Mouse (Mus musculus) kidney, adult 9 months (tissue): ENCODE data around the gene Cdc37.
A peak's percentile ranks its signal among the peaks of the same experiment; 100 is the strongest.
"Not testable (repeated sequence)": the region's sequence is repeated elsewhere in the genome, so short reads cannot be mapped to it uniquely, and the experiment has no call there.

ENCODE experiments used
- DNase-seq: peaks from one replicate; pipeline ENCODE4 v3.0.0; 2022

Gene Cdc37

DNA sequence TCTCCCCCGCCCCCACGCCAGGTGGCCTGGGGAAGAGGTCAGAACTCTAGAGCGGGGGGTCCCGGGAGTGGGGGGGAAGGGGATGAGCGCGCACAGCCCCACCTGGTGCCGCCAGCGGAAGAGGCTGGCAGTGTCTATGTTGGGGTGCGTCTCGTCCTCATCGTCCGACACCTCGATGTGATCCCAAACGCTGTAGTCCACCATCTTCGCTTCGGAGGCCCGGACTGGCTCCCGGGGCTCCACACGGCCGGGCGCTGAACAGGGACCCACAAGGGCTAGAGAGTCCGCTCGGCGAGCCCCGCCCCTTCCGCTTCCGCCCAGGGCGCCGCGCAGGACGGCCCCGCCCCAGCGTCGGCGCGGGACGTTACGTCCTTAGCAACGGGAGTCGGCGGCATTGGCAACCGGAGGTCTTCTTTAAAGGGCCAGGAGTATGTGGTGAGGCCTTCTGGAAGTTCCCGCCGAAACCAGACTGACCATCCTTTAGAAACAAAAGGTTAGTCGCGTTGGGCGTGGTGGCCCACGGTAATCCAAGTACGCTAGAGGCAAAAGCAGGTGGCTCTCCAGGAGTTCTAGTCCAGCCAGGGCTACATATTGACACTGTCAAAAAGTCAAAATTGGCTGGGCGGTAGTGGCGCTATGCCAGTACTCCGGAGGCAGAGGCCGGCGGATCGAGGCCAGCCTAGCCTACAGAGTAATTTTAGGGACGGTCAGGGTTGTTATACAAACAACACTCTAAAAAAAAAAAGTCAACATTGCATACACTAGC lies at the start of gene Cdc37:
Gene Cdc37, minus strand, starts transcription at position 329 of the 766 bp plus-strand sequence.
- peak; percentile 95 for DNase-seq

DNA sequence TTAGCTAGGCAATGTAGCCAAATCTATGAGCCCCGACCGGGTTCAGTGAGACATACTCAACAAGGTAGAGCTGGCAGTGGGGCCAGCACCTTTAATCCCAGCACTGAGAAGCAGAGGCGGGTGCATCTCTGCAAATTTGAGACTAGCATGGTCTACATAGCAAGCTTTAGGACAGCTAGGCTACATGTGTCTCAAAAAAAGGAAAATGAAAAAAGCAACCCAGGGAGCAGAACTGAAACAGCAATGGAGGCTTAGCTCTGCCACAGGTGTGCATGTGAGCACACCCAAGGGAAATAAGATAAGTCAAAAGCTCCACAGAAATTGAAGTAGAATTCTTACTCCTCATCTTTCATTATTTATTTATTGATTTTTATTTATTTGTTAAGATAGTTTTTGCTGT lies 49.2 kb upstream of the Cdc37 start:
- no peak for DNase-seq

DNA sequence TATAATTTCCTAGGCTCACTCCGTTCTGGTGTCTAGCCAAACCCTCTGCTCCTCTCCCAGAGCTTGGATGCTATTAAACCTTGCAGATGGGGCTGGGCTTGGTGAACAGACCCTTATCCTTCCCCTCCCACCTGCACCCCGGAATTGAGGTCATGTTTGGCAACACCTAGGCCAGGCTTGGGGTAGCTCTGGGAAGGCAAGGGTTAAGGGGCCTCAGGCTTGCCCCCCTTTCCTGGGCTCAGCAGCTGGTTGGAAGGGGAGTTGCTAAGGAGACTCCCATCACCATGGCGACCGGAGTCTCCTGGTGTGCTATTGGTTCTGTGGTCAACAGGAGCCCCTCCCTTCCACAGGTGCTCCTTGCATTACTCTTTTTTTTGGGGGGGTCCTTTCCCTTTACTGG lies 48.2 kb upstream of the Cdc37 start:
- DNase-seq, result no peak

DNA sequence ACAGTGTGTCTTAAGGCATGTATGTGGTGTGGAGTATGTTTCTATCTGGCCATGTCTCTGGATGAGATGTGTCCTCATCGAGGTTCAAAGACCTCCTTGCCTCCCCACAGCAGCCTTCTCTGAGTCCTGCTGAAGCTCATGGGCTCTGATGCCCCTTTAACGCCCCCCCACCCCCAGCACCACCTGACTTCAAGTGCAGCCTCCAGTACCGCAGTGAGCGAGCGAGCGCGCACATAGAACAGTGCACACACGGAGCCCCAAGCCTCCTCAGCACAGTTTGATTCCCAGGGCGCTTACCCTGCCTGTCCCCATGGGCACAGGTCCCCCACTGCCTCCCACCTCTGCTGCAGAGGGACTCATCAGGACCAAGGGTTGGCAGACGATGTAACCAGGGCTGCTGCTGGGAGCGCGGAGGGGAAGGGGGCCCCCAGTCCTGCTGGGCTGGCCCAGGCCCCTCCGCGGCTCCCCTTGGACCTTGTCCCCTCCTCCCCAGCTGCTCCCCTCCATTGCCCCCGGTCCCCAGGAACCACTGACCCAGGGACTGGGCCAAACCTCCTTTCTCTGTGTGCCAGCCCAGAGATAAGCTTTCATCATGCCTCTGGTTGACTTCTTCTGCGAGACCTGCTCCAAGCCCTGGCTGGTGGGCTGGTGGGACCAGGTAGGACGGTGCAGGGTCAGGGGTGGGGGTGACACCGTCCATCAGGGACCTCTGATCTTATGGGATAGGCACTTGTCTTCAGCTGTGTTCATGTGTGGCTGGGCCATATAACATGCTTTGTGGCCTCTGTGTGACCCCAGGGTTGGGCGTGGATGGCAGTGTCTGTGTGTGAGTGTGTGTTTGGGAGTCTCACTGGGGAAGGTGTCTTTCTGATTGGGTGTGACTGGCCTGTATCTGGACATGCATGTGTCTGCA lies 47.0 kb upstream of the Cdc37 start:
- no peak for DNase-seq

DNA sequence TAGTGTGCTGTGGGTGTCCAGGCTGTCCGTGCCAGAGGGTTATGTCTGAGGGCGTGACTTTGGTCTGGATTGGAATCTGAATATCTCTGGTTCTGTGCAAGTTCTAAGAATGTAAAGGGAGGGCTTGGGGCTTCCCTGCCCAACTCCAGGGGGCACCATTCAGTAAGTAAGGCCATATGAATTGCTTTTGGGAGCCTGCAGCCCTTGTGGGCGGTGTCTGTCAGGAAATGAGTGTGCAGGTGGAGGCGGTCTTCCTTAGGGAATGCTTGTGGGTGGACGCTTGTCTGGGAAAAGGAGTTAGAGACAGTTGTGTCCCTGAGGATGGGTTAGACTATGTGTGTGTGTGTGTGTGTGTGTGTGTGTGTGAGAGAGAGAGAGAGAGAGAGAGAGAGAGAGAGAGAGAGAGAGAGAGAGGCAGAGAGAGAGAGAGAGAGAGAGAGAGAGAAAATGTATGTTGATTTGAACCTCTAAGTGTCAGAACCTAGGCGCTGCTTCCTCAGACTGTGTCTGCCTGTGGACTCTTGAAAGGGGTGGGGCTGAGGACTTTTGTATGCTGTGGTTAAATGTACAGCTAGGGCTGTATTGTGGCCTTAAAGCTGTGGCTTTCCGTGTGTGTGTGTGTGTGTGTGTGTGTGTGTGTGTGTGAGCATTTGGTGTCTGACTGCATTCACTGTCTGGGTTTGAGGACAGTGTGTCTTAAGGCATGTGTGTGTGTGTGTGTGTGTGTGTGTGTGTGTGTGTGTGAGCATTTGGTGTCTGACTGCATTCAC lies 46.1 kb upstream of the Cdc37 start:
- DNase-seq, result not testable (repeated sequence)

DNA sequence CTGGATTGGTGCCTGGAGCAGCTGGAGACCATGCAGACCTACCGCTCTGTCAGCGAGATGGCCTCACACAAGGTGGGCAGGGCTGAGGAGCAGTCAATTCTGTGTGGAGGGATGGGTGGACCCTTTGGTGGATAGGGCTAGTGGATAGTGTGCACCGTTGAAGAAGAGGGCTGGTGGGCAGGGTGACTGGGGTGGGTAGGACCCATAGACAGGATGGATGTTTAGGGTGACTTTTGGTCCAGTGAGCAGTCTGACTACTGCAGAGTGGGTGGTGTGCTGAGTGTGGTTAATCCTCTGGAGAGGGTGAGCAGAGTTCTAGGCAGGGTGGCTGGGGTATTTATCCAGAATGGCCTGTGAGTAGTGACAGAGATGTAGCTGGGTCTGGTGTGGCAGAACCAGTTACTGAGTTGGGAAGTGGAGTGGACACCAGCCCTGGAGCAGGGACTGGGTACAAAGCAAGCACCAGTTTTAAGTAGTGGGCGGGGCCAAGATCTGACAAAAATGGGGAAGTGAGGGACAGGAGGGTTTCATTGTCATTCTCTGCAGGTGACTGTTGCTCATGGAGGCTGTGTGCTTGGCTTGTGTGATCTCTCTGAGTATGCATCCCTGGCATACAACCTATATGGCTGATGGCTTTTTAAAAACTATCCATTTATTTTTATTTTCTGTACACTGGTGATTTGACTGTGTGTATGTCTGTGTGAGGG lies 45.2 kb upstream of the Cdc37 start:
- DNase-seq, result no peak

DNA sequence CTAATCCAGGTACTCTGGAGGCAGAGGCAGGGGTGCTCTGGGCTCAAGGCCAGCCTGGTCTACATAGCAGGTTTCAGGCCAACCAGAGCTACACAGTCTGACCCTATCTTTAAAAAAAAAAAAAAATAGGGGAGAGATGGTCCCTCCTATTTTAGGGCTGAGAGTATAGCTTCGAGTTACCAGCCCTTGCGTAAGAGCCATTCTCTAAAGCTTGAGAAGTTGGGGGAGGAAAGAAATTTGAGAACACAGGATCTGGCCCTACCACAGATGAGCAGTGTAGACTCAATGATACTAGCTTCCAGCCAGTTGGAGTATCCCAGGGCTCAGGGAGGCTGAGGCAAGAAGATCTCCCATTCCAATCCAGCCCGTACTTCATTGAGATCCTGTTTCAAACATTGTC lies 44.0 kb upstream of the Cdc37 start:
- DNase-seq, result no peak

DNA sequence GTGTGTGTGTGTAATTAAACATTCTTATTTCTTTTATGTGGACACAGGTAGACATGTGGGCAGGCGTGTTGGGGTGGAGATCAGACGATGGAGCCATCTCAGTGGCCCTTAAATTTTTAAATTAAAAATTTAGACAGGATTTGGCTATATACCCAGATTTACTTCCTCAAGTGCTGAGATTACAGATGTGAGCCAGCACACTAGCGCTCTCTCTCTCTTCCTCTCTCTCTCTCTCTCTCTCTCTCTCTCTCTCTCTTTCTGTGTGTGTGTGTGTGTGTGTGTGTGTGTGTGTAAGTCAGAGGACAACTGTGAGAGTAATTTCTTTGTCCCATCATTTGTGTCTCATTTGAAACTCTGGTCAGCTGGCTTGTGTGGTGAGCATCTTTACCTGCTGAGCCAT lies 40.9 kb upstream of the Cdc37 start:
- no peak for DNase-seq

DNA sequence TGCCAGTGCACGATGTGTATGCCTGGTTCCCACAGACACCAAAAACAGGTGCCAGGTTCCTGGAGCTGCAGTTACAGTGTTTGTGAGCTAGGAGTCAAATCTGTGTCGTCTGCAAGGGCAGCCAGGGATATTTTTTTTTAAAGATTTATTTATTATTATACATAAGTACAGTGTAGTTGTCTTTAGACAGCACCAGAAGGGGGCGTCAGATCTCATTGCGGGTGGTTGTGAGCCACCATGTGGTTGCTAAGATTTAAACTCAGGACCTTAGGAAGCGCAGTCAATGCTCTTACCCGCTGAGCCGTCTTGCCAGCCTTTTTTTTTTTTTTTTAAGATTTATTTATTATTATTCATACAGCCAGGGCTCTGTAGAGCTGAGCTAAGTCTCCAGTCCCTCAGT lies 40.1 kb upstream of the Cdc37 start:
- no peak for DNase-seq

DNA sequence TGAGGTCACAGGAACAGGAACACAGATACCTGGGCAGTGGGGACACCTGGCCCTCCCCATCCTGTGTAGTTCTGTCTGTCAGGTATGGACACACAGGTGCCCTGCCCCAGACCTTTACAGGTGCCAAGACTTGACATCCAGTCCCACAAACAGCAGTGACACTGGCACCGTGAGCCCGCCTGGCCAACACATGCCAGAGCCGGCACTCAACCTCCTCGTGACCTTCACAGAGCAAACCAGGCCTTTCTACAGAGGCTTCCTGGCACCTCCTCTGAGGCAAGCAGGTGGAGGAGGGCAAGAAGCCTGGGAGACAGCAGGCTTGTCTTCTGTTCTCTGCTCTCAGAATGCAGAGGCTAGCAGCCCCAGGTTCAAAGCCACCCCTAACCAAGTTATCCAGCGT lies 35.7 kb upstream of the Cdc37 start:
- DNase-seq, result no peak

DNA sequence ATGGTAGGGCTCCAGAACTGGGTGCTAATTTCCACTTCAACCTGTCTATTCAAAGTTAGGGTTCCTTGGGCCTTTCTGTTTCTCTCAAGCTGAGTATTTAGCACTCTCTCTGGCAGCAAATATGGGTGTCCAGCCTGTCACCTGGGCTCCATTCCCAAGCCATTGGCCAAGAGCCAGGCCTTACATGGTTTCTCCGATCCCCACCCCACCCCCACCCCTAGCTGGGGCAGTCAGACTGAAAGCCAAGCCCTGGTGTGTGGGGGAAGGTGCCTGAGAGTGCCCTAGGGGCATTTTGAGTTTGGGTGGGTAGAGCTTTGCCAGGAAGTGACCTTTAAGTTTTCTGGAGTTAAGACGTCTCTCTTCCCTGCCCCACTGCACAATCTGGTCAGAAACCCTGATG lies 35.0 kb upstream of the Cdc37 start:
- DNase-seq, result peak; percentile 60

DNA sequence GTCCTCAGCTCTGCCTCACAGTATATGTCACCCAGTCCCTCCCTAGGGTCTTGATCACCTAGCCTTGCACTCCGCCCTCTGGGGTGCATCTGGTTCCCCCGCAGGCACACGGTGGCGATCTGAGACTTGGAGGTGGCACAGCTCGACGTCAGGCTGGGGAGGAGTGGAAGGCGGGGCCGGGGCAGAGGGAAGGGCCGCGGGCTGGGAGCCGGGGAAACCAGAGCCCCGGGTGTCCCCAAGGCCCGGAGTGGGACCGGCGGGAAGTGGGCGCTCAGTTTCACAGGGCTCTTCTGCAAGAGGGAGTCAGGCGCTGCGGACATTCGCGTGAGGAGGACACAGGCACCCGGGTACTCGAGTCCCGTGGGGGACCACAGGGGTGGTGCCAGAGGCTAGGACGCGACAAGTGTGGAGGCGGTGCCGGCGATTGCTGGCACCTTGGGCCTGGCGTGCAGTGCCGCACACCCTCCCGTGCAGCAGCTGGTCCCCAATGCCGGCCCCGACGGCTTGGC lies 34.2 kb upstream of the Cdc37 start:
- peak; percentile 55 for DNase-seq

DNA sequence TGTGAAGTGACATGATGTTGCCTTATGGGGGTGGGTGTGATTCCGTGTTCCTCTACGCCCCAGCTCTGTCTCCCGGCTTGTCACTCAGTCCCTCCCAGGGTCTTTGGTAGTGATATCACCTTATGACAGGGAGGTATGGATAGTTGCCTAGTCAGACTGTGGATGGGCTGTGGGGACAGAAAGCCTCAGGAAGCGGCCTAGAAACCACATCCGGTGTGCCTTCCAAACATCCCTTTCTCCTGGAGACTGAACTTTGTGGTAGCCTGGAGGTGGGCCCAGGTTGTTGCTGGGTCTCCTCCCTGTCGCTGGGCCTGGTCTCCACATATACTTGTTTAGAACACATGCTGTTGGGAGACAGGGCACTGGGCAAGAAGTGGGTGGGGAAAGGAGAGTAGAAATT lies 33.6 kb upstream of the Cdc37 start:
- DNase-seq, result no peak

DNA sequence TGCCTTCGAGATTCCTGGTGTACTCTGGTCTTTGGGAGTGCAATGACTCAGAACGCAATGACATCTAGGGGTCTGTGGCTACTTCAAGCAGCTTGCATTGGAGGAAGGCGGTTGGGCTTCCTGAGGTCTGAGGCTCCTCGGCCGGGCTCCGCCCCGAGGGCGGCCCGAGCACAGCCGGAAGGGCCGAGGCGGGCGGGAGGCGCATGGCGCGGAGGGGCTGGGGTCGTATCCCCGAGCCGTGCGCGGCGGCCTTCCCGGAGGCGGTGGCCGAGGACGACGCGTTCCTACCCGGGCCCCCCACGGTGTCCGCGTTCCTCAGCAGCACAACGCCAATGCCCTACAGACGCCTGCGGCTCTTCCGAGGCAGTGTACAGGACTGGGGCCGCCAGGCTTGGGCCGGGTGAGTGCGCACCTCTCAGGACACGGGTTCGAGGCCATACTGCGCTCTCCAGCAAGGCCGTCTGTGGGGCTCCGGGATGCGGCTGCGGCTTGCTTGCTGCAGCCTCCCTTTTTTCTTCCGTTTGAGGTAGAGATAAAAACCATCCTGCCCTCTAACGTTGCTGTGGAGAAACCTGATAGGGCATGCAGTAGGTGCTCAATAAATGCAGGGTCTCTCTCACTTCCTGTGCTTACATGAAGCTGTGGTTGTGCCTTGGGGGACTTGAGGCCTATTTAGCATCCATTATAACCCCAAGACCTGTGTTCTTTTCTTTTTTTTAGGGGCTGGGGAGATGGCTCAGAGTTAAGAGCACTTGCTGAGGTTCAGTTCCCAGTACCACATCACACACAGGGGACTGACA lies 31.8 kb upstream of the Cdc37 start:
- DNase-seq, result no peak

DNA sequence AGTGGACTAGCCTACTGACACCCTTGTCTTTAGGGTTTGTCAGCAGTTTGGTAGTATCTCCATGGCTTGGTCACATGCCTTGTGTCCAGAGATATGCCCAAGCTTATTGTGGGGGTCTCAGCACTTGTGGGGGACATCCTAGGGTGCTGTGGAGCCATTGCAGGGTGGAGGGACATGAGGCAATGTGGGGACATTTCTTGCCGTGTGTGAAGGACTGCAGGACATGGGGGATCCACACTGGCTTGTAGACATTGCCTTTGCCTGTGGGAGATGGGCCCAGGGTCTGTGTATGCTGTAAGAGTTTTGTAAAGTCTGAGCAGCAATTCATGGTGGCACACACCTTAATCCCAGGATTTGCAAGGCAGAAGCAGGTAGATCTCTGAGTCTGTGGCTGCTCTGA lies 31.1 kb upstream of the Cdc37 start:
- DNase-seq, result no peak

DNA sequence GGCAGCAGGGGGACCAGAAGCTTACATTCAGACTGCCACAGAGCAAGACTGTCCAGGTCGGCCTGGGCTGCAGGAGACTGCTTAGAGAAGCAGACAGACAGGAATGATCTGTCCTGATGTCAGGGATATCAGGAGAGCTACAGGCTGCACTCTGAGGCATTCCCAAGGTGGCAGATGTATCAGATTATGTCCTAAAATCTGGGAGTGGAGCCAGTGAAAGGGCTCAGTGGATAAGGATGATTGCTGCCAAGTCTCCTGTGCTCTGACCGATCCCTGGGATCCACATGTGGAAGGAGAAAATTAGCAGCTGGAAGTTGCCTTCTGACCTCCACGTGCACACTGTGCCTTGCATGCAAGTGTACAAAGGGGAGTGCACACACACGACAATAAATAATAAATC lies 30.6 kb upstream of the Cdc37 start:
- DNase-seq, result no peak

DNA sequence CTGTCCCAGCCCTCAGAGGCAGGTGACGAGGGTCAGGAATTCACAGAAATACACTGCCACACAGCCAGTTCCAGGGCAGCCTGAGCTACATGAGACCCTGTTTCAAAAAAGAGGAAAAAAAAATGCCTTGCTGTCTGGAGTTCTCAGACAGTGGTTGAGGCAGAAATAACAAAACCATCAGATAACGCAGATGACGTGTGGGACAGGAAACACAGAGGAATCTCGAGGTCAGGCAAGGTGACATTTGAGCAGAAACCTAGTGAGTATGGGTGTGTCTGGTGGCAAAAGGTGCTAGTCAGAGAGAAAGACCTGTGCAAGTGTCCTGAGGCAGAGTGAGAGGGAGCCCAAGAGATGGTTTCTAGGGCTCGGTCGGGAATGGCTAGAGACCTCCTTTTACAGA lies 22.6 kb upstream of the Cdc37 start:
- DNase-seq, result no peak

DNA sequence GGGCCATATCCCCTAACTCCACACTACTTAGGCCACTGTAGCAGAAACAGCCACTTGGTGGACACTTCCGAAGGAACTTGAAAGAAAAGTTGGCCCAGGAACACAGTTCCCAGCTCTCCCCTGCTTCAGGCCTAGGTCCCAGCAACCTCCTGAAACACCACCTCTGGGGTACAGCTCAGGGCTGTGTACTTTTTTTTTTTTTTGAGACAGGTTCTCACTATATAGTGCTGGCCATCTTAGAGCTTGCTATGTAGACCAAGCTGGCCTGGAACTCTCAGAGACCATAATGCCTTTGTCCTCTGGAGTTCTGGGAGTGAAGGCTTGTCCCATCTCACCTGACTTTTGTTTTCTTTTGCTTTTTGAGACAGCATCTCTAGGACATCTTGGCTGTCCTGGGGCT lies 19.4 kb upstream of the Cdc37 start:
- no peak for DNase-seq

DNA sequence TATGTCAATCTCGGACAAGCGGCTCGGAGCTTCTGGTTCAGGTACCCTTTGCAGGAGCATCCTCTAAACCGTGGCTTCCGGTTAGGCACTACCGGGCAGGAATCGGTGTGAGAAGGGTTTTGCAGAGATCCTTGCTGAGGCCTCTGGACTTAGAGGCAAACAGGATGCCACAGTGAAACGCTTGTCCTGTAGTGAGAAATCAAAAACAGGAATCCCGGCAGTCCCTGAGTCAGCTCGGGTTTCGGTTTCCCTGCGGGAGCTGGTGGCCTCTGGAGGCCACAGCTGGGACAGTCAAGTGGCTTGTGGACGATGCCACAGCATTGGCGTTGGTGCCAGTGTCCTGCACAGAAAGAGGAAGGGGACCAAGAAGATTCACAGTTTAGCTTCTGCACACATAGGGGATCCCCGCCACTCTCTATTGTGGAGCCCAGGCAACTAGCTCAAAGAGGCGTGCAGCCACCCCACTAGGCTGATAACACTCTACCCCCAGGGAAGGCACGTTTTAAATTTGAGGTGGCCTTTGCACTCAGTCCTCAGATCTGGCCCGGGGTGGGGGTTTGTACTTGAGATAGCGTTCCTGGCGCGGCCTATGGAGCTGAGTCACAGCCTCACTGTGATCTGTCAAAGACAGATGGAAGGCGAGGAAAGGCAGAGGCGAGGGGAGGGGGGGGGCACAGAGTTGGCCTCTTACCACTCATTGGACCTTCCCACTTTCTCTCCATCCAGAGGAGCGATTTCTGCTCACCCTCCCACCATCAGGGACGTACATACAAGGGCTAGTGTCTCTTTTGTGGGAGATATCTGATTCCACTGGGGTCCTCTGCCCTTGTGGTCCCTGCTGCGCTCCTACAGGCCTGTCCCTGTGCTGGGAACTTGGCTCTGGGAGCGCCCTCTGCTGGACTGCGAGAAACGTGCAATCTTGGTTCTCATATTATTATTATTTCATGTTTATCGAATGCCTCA lies 18.7 kb upstream of the Cdc37 start:
- peak; percentile 78 for DNase-seq
